Mouse (Mus musculus): ENCODE measurements around the gene Setdb2.

GRCm38 (mm10) chr14:59418171-59418570 lies 22.5 kb downstream of the Setdb2 start:
- TF ChIP-seq CTCF (IDR thresholded peaks at IDR 0.05), result no peak
- TF ChIP-seq EP300 (IDR thresholded peaks at IDR 0.05), result no peak
